Mouse (Mus musculus) spleen, adult 2 months (tissue): ENCODE measurements around the gene Slc28a1. TPM values are rescaled to one million over a fixed set of nuclear protein-coding genes. Genes with fewer than 3 reads are reported as not detected.

Experiments used
- DNase-seq, 2 experiments: peaks; one replicate each; pipeline versions ENCODE4 v3.0.0 to v3.0.0-alpha.2; 2012 to 2021; ENCODE audit warnings: low spot score in 2 of 2, low read depth in 1 of 2
- H3K27ac ChIP-seq: fragments of 200-500 bp; 2 replicates; pipeline ENCODE4 v1.5.1; 2012; ENCODE audit warnings: low read length, inconsistent platforms; ENCODE audit not compliant: insufficient read depth
- H3K27me3 ChIP-seq: fragments of 200-500 bp; 2 replicates; pipeline ENCODE4 v1.6.1; 2012; ENCODE audit warnings: mild to moderate bottlenecking, moderate library complexity, low read length, inconsistent platforms; ENCODE audit not compliant: control insufficient read depth, insufficient read depth
- H3K36me3 ChIP-seq: fragments of 200-500 bp; 2 replicates; pipeline ENCODE4 v1.6.1; 2012; ENCODE audit warnings: mild to moderate bottlenecking, low read length, inconsistent platforms; ENCODE audit not compliant: control insufficient read depth, insufficient read depth
- H3K4me1 ChIP-seq: fragments of 200-500 bp; 2 replicates; pipeline ENCODE4 v1.6.1; 2011; ENCODE audit warnings: inconsistent platforms; ENCODE audit not compliant: control insufficient read depth, insufficient read depth, insufficient read length
- H3K4me3 ChIP-seq: fragments of 200-500 bp; 2 replicates; pipeline ENCODE4 v1.5.1; 2011; ENCODE audit warnings: mild to moderate bottlenecking, inconsistent platforms; ENCODE audit not compliant: insufficient read depth, insufficient read length; ENCODE audit errors: extremely low read depth
- CTCF ChIP-seq: fragments of 200-500 bp; IDR thresholded peaks from 2 replicates; pipeline ENCODE4 v1.5.1; 2011; ENCODE audit warnings: mild to moderate bottlenecking, inconsistent platforms; ENCODE audit not compliant: insufficient read depth, insufficient read length, insufficient replicate concordance; ENCODE audit errors: extremely low read depth
- POLR2A ChIP-seq: fragments of 200-500 bp; IDR thresholded peaks from 2 replicates; pipeline ENCODE4 v1.6.1; 2011; ENCODE audit warnings: low read depth, low read length, inconsistent platforms
- WGBS: fragments of 180-500 bp; shearing (Covaris S2); methylation state at CpG from one replicate; pipeline ENCODE4 v1.1.7; 2018; 5-methylcytosine and 5-hydroxymethylcytosine counted together
- polyA plus RNA-seq: library from polyadenylated mRNA; depleted of rRNA; stranded (reverse); fragments of >200 nt; gene quantifications from 2 replicates; pipeline ENCODE4 v1.2.3, GENCODE M21; 2012

Slc28a1 gene
- polyA plus RNA-seq, 1 experiment = 0.12 TPM

DNA sequence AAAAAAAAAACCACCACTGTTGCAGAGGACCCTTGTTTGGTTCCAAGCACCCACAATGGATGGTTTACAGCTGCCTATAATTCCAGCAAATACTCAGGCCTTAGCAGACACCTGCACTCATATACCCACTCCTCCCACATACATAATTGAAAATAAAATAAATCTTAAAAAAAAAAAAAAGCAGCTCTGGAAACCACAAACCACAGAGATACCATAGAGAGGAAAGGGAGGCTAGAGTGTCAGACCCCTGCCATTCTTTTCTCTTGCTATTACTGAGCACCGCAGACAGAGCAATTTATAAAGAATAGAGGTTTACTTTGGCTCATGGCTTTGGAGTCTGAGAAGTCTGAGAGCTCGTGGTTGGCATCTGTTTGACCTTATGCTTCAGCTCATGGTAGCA lies 8.2 kb downstream of the Slc28a1 start:
- no peak for DNase-seq
- no peak overlapping the region for H3K4me3 ChIP-seq
- WGBS = 43% methylated on average over 2 of the region's 2 CpGs

GRCm38 (mm10) chr7:81123553-81123952 lies 9.0 kb downstream of the Slc28a1 start:
- H3K27ac ChIP-seq = no peak overlapping the region
- H3K27me3 ChIP-seq = no peaks in the 10 kb centered on the region
- TF ChIP-seq CTCF (no peak), POLR2A (no peak)
- H3K4me1 ChIP-seq = no peaks in the 10 kb centered on the region
- DNase-seq = no peak
- H3K36me3 ChIP-seq = no peaks in the 10 kb centered on the region
- no peak overlapping the region for H3K4me3 ChIP-seq
- 80% methylated on average over 5 of the region's 5 CpGs for WGBS

More for the DNA sequence above, 8.2 kb downstream of the Slc28a1 start:
- H3K36me3 ChIP-seq = no peaks in the 10 kb centered on the region
- no peak overlapping the region for H3K27ac ChIP-seq
- H3K27me3 ChIP-seq = no peaks in the 10 kb centered on the region
- no peak for TF ChIP-seq CTCF
- TF ChIP-seq POLR2A = no peak
- H3K4me1 ChIP-seq = no peaks in the 10 kb centered on the region

- no peak for TF ChIP-seq POLR2A
- TF ChIP-seq CTCF = no peak
- no peaks in the 10 kb centered on the region for H3K36me3 ChIP-seq
- no peak for DNase-seq
- H3K27ac ChIP-seq = no peak overlapping the region
- no peaks in the 10 kb centered on the region for H3K4me1 ChIP-seq
- WGBS = 92% methylated on average over 8 of the region's 8 CpGs
- no peaks in the 10 kb centered on the region for H3K27me3 ChIP-seq
- H3K4me3 ChIP-seq = no peak overlapping the region
Measured at GRCm38 (mm10) chr7:81124773-81125172, 10.2 kb downstream of the Slc28a1 start.

DNA sequence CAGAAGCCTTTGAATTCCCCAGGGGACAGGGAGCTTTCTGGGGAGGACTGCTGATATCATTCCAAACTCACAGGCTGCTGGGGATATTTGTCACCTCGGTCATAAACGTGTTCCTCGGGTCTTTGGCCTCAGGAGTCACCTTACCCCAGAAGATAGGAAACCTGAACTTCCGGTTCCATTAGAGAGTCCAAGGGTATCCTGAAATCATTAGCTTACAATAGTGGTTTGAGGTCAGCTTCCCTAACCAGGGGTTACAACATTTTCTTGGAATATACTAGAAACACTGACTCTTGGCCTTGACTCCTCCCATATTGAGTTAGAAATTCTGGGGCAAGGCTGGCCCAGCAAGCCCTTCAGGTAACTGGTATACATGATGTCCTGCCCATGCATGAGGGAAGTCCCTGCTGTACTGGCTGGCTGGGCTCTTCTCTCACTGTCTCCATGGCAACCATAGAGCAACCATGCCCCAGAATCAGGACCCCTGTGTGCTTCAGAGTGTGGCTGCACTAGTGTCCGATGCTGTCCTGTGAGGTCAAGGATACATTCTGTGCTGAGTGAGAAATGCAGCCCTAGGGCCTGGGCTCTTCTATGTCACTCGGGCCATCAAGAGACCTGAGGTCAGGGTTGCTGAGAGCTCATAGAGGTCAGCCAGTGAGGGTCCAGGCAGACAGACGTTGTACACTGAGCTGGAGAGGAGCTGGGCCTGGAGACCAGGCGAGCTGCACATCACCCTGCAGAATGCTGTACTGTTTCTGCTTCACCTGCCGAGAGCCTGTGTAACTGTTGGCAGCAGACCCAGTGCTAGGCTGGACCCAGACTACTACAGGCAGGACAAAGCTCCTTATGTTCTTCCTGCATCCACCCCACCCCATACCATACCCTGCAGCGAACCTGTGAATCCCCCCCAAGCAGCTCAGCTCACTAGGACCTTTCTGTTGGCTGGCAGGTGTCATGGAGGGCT lies 10.9 kb downstream of the Slc28a1 start:
- H3K4me3 ChIP-seq = no peak overlapping the region
- DNase-seq = no peak
- H3K36me3 ChIP-seq = no peaks in the 10 kb centered on the region
- no peaks in the 10 kb centered on the region for H3K4me1 ChIP-seq
- no peak overlapping the region for H3K27ac ChIP-seq
- no peaks in the 10 kb centered on the region for H3K27me3 ChIP-seq
- 90% methylated on average over 10 of the region's 10 CpGs for WGBS
- no peak for TF ChIP-seq POLR2A
- TF ChIP-seq CTCF = no peak

DNA sequence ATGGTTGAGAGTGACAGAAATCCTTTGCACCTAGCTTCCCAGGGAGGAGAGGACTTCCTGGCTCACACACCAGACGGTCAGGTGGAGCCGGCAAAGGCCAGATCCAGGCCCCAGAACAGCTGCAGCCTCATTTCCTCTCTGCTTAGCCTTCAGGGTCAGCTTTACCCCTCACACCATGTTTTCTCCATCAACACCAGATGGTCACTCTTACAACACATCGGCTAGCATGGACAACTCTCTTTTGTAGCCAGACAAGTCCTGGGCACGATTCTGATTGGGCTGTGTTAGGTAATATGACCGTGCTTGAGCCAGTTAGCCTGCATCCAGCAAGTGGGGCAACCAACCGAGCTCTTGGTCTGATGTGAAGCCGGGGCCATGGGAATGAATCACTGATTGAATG lies 17.3 kb downstream of the Slc28a1 start:
- no peak overlapping the region for H3K4me3 ChIP-seq
- no peak for TF ChIP-seq POLR2A
- no peak for TF ChIP-seq CTCF
- no peak overlapping the region for H3K27ac ChIP-seq
- H3K36me3 ChIP-seq = no peaks in the 10 kb centered on the region
- WGBS = 90% methylated on average over 7 of the region's 7 CpGs
- no peaks in the 10 kb centered on the region for H3K27me3 ChIP-seq
- no peak for DNase-seq
- no peaks in the 10 kb centered on the region for H3K4me1 ChIP-seq

DNA sequence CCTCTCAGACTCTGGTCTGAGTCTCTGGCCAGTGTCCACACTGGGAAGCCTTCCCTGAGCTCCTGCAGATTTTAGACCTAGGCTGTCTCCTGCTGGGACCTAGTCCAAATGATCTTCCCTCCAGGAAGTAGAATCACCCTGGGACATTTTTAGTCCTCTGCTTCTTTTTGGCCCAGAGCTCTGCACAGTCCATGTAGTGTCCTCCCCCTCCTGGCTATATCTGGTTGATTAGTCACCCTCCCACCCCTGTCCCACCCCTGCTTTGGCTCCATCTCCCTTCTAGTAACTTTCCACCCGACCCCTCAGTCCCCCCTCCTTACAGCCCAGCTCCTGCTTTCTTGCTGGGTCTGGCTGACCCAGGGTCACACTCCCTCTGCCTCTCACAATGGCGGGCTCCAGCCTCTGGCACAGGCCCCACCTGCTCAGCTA lies 18.3 kb downstream of the Slc28a1 start:
- no peaks in the 10 kb centered on the region for H3K4me1 ChIP-seq
- TF ChIP-seq POLR2A (no peak), CTCF (no peak)
- DNase-seq = no peak
- H3K4me3 ChIP-seq = no peak overlapping the region
- H3K36me3 ChIP-seq = no peaks in the 10 kb centered on the region
- no peak overlapping the region for H3K27ac ChIP-seq
- no peaks in the 10 kb centered on the region for H3K27me3 ChIP-seq
- 61% methylated on average over 2 of the region's 2 CpGs for WGBS

DNA sequence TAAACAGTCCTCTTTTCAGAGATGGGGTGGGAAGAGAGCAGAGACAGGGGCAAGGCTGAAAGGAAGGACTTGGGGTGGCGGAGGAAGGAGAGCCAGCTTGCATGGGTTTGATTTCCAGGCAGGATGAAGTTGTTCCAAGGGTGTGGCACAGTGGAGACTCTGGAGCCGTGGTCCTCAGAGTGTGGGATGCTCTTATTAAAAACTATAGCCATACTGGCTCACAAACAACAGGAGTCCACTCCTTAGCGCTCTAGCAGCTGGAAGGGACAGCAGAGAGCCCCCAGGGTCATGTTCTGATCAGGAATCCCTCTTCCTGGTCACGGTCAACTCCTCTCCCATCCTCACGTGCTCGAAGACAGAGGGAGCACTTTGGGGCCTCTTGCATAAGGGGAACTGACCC lies 18.8 kb downstream of the Slc28a1 start:
- H3K27me3 ChIP-seq = no peaks in the 10 kb centered on the region
- 86% methylated on average over 6 of the region's 6 CpGs for WGBS

More for the DNA sequence above, 18.8 kb downstream of the Slc28a1 start:
- DNase-seq = no peak
- no peak for TF ChIP-seq CTCF
- no peak for TF ChIP-seq POLR2A
- Histone ChIP-seq H3K36me3 (no peaks in the 10 kb centered on the region), H3K4me3 (no peak overlapping the region), H3K4me1 (no peaks in the 10 kb centered on the region), H3K27ac (no peak overlapping the region)
